10 mouse cellular contexts compared by ENCODE assay signal in the genomic region with DNA sequence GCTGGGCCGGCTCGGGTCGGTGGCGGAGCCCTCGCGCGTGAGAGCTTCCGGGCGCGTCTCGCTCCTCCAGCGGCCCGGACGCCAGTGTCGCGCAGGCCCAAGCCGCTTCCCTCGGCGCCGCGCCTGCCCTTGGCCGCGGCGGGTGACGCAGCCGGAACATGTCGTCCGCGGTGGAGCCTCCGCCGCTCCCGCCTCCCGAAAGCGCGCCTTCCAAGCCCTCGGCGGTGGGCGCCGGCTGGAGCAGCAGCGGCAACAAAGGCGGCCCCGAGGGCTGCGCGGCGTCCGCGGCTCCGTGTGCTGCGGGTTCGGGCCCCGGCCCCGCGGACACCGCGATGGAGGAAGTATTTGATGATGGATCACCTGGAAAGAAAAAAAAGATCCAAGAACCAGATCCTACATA. TPM values are rescaled to one million over a fixed set of nuclear protein-coding genes. Genes with fewer than 3 reads are reported as not detected.
DNase-seq lines count a peak whose midpoint lies in the region; ATAC-seq and TF ChIP-seq lines count a peak whose summit lies in the region.
"Not testable (repeated sequence)": the region's sequence is repeated elsewhere in the genome, so short reads cannot be mapped to it uniquely, and the experiment has no call there.
"Had no signal": no experiment of that assay in that cellular context is flagged by ENCODE, and none has a peak within 500 bp of the region (broad histone marks: within the 10 kb centered on the region; RNA-seq: fewer than 3 reads in every experiment).

No protein-coding gene starts in this region.

- ATAC-seq in hindbrain, embryonic 14.5 days (ENCODE audit: low FRiP score); lung, embryonic 14.5 days (ENCODE audit: insufficient read depth); neural tube, embryonic 13.5 days (ENCODE audit: low read depth): not testable (repeated sequence)

- peaks cover 41% of the 10 kb centered on the region for H3K9me3 ChIP-seq in embryonic facial prominence, embryonic 10.5 days
- H3K9me3 ChIP-seq in heart, embryonic 10.5 days, result peaks cover 23% of the 10 kb centered on the region
- peaks cover 26% of the 10 kb centered on the region for H3K9me3 ChIP-seq in hindbrain, embryonic 14.5 days (ENCODE audit: control insufficient read depth, low read length)
- H3K9me3 ChIP-seq in lung, embryonic 14.5 days (ENCODE audit: low read depth, low read length), result peaks cover 14% of the 10 kb centered on the region; the same call in 1 of the 2 replicates
- H3K9me3 ChIP-seq in neural tube, embryonic 13.5 days, result peaks cover 27% of the 10 kb centered on the region

- H3K4me1 ChIP-seq in embryonic facial prominence, embryonic 10.5 days; heart, embryonic 10.5 days; hindbrain, embryonic 14.5 days (replicated peaks; ENCODE audit: control insufficient read depth, insufficient read depth, low read length); lung, embryonic 14.5 days (ENCODE audit: insufficient read depth); neural tube, embryonic 13.5 days (replicated peaks): not testable (repeated sequence)

- H3K36me3 ChIP-seq in embryonic facial prominence, embryonic 10.5 days (replicated peaks); heart, embryonic 10.5 days; hindbrain, embryonic 14.5 days (replicated peaks; ENCODE audit: control insufficient read depth, insufficient read depth); lung, embryonic 14.5 days (ENCODE audit: insufficient read depth); neural tube, embryonic 13.5 days: not testable (repeated sequence)

- DNase-seq in ES-CJ7 (ENCODE audit: low read depth, low spot score), result peak; percentile 57
- DNase-seq in embryonic facial prominence, embryonic 10.5 days (ENCODE audit: low spot score), result peak; percentile 34
- DNase-seq in heart, embryonic 10.5 days (ENCODE audit: low spot score), result peak; percentile 68
- not testable (repeated sequence) for DNase-seq in hindbrain, embryonic 14.5 days (ENCODE audit: low spot score); lung, embryonic 14.5 days
- DNase-seq in kidney, postnatal 4 days, result peak; percentile 9 to 11
- peak; percentile 32 for DNase-seq in thymus, postnatal 4 days

- not testable (repeated sequence) for H3K27me3 ChIP-seq in embryonic facial prominence, embryonic 10.5 days (replicated peaks; ENCODE audit: low read depth, poor library complexity, severe bottlenecking); heart, embryonic 10.5 days (ENCODE audit: insufficient read depth, poor library complexity, severe bottlenecking); hindbrain, embryonic 14.5 days (ENCODE audit: control insufficient read depth, insufficient read depth, low read length); lung, embryonic 14.5 days (ENCODE audit: insufficient read depth, low read length); neural tube, embryonic 13.5 days

- TF ChIP-seq CTCF in lung, embryonic 14.5 days (IDR thresholded peaks at IDR 0.05; ENCODE audit: low read depth), result not testable (repeated sequence)

- 24% methylated on average over 55 of the region's 55 CpGs for WGBS in embryonic facial prominence, embryonic 10.5 days
- 18% methylated on average over 55 of the region's 55 CpGs for WGBS in heart, embryonic 10.5 days
- WGBS in hindbrain, embryonic 14.5 days, result 19% methylated on average over 55 of the region's 55 CpGs
- whole genome bisulfite sequencing in lung, embryonic 14.5 days, result 24% methylated on average over 55 of the region's 55 CpGs
- WGBS in neural tube, embryonic 13.5 days, result 24% methylated on average over 55 of the region's 55 CpGs

- H3K4me2 ChIP-seq in hindbrain, embryonic 14.5 days (replicated peaks), result peak overlapping the region; percentile 36
- H3K4me2 ChIP-seq in lung, embryonic 14.5 days, result peak overlapping the region; percentile 12; the same call in 1 of the 2 replicates
- peak overlapping the region; percentile 44 for H3K4me2 ChIP-seq in neural tube, embryonic 13.5 days

- not testable (repeated sequence) for H3K9ac ChIP-seq in hindbrain, embryonic 14.5 days; lung, embryonic 14.5 days; neural tube, embryonic 13.5 days

- peak overlapping the region; percentile 51 for H3K4me3 ChIP-seq in embryonic facial prominence, embryonic 10.5 days
- peak overlapping the region; percentile 55 for H3K4me3 ChIP-seq in heart, embryonic 10.5 days
- peak overlapping the region; percentile 20 for H3K4me3 ChIP-seq in hindbrain, embryonic 14.5 days (replicated peaks; ENCODE audit: low read length)
- H3K4me3 ChIP-seq in lung, embryonic 14.5 days (ENCODE audit: low read depth, low read length), result not testable (repeated sequence)
- H3K4me3 ChIP-seq in neural tube, embryonic 13.5 days, result peak overlapping the region; percentile 30

- not testable (repeated sequence) for H3K27ac ChIP-seq in embryonic facial prominence, embryonic 10.5 days (replicated peaks); heart, embryonic 10.5 days; hindbrain, embryonic 14.5 days; lung, embryonic 14.5 days (ENCODE audit: low read depth); neural tube, embryonic 13.5 days (replicated peaks)

RNA-seq across cellular contexts. Expression of gene Zfp987, which starts 29.5 kb away (rescaled TPM):
- polyA plus RNA-seq in embryonic facial prominence, embryonic 10.5 days (2016; fragmentation: Nextera tagmentation; extraction: Ambion mirVana), result 0.11 TPM in 1 of 2 replicates, not detected in the other
- 0.09 TPM in 1 of 2 replicates, not detected in the other for polyA plus RNA-seq in heart, embryonic 10.5 days (2016; fragmentation: Nextera tagmentation; extraction: Ambion mirVana)
- 0.12 TPM in 1 of 2 replicates, not detected in the other for polyA plus RNA-seq in hindbrain, embryonic 14.5 days (2014; fragmentation: Nextera tagmentation; extraction: Ambion mirVana)
- 0.09 and 0.15 TPM in 2 replicates for polyA plus RNA-seq in lung, embryonic 14.5 days (2014; fragmentation: Nextera tagmentation; extraction: Ambion mirVana)
- polyA plus RNA-seq in neural tube, embryonic 13.5 days (2015; fragmentation: Nextera tagmentation; extraction: Ambion mirVana), result 0.17 TPM in 1 of 2 replicates, not detected in the other
- polyA plus RNA-seq: heart, adult 2 months; lung, postnatal 0 days had no signal
